Comparison of ENCODE assay signal across 11 mouse cellular contexts in the genomic region with DNA sequence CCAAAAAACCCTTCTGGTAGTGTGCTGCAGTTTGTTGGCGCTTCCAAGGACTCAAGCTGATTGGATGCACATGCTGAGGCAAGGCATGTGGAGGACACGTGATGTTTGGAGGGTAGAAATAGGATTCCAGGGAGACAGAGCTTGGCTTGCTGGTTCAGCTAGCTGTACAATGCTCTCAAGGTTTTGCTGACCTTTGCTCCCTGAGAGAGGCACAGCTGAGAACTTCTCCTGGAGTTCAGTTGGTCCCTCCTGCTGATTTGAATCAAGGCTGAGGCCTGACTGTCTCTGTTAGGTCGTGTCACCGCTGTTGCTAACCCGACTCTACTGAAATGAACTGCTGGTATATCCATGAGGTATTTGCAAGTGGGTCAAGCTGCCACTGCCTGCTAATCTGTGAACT.
DNase-seq lines count a peak whose midpoint lies in the region.
"Had no signal": no experiment of that assay in that cellular context is flagged by ENCODE, and none has a peak within 500 bp of the region (broad histone marks: within the 10 kb centered on the region; RNA-seq: fewer than 3 reads in every experiment).

No protein-coding gene starts in this region.

- DNase-seq in kidney, adult 11 months = peak; percentile 65
- DNase-seq in kidney, postnatal 4 days = no peak
- DNase-seq in kidney, adult 9 months = peak; percentile 74
- no peak for DNase-seq in kidney, postnatal 10 days
- DNase-seq in adipocyte (ENCODE audit: low spot score) = peak; percentile 5
- no peak for DNase-seq in thymus, postnatal 36 days
- DNase-seq: adrenal gland, postnatal 14 days; cerebellum, adult 11-12 months; cerebellum, postnatal 25 days; gastrocnemius, postnatal 10 days; heart, adult 2 months had no signal

Comparison
In these comparisons a context has a peak if more than half of its experiments do, and no peak if none do; other contexts are left out.
1. DNase-seq: peak in kidney, adult 11 months (single experiment), kidney, adult 9 months (single experiment) and adipocyte (single experiment); none in kidney, postnatal 4 days (0 of 2), kidney, postnatal 10 days (single experiment) and thymus, postnatal 36 days (0 of 2).